Mouse (Mus musculus) T-helper 17 cell (primary cell): ENCODE data around the gene B4galnt1.

Experiments used
- in situ Hi-C, 2 experiments: fragments of 300-600 bp; cut with MboI, MseI; formaldehyde crosslinking; loops; 1 replicate in 1 of 2; 2 replicates in 1 of 2; pipeline ENCODE4 v1.15.1; 2025; ENCODE audit warnings: high pct_unique_total_duplicates in 2 of 2

Gene B4galnt1

DNA sequence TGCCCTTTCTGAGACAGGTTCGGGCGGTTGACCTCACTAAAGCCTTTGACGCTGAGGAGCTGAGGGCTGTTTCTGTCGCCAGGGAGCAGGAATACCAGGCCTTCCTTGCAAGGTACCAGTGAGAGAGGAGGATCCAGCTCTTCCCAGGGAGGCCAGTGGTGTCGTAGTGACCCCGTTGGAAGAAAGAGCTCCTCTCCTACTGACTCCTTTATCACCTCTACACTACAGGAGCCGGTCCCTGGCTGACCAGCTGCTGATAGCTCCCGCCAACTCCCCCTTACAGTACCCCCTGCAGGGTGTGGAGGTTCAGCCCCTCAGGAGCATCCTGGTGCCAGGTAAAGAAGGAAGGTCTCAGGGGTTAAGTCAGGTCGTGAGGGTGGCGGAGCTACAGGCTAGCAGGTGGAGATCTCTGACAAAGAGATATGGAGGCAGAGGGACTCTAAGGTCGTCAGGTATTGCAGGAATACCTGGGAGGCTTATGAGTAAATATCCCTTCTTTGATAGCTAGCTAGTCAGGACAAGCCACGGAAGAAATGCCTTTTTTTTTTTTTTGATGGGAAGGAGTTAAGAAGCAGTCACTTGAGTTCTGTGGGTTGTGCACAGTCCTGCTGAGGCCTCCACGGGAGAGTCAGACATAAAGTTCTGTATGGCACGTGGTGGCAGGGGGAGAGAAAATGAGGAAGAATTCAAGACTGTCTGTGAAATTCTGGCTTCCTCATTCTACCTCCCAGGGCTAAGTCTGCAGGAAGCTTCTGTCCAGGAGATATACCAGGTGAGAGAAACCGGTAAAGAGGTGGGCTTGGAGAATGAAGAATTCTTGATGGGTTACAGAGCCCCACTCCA, 2.0 kb downstream of the B4galnt1 start:
- in situ Hi-C loops = loop anchor here (5.0 kb wide), 2 partner anchors 45 to 55 kb away; partner anchors contain the start of gene Os9 (in 1 of the 2)

DNA sequence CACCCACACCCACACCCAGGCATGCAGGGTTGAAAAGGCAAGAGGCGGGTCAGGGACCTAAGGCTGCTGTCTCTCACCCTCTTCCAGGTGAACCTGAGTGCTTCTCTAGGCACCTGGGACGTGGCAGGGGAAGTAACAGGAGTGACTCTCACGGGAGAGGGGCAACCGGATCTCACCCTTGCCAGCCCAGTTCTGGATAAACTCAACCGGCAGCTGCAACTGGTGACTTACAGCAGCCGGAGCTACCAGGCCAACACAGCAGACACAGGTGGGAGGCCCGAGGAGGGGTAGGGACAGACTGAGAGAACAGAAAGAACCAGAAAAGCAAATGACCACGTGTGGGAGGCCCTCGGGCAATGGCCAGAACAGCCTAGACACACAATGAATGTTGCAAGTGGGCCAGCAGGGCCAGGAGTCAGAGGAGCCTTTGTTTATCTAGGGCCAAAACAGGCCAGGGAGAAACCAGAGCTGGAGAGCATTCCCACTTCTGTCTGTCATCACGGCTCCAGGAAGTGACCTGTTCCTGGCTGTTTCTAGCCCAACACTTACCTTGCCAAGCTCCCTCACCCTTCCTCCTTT, 2.7 kb downstream of the B4galnt1 start:
- in situ Hi-C loops = loop anchor here (5.0 kb wide), 2 partner anchors 45 to 55 kb away; partner anchors contain the start of gene Os9 (in 1 of the 2)

DNA sequence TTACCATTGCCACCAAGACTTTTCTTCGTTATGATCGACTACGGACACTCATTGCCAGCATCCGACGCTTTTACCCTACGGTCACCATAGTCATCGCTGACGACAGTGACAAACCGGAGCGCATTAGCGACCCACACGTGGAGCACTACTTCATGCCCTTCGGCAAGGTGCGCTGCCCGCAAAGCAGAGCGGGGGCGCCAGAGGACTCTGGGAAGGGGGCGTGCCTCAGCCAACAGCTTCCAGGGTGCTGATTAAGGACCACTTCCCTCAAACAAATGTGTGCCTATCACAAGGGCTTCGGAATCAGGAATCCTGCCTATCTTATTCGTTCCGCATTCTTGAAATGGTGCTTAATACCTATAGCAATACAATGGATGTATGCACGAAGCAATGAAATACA, 5.0 kb downstream of the B4galnt1 start:
- in situ Hi-C loops = loop anchor here in 1 of 2 experiments (5.0 kb wide), 1 partner anchor 93 kb away; the partner anchor contains the start of gene Agap2

DNA sequence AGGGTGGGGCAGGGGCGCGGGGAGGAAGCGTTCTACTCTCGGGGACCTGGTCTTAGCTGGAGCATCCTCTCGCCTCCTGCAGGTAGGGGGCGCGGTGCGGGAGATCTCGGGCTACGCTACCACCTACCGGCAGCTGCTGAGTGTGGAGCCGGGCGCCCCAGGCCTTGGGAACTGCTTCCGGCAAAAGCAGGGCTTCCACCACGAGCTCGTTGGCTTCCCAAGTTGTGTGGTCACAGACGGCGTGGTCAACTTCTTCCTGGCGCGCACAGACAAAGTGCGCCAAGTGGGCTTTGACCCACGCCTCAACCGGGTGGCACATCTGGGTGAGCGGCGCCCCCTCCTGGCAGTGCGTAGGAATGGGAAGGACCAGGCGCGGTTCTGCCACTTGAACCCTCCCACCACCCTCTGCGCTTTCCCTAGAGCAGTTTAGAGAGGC, 5.8 kb downstream of the B4galnt1 start:
- in situ Hi-C loops = loop anchor here in 1 of 2 experiments (5.0 kb wide), 1 partner anchor 94 kb away; the partner anchor contains the start of gene Agap2

DNA sequence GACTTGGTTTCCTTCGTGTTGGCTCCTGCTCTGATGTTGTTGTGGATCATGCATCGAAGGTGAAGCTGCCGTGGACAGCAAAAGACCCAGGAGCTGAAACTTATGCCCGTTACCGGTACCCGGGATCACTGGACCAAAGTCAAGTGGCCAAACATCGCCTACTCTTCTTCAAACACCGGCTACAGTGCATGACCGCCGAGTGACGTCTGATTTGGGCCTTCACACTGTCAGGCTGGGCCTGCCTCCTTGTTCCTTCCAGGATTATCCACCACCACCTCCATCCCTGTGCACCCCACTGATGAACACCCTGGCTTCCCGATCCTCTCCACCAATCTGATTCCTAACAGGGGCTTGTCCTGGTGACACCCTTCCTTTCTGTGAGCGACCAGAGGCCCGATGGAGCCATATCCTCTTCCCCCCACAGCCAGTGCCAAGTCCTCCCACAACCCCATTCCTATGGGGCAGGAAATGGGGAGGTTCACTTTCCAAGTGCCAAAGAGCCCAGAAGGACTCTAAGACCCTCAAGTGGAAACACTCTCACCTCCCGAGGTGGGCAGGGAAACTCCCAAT, 6.7 kb downstream of the B4galnt1 start:
- in situ Hi-C loops = loop anchor here in 1 of 2 experiments (5.0 kb wide), 1 partner anchor 94 kb away; the partner anchor contains the start of gene Agap2

DNA sequence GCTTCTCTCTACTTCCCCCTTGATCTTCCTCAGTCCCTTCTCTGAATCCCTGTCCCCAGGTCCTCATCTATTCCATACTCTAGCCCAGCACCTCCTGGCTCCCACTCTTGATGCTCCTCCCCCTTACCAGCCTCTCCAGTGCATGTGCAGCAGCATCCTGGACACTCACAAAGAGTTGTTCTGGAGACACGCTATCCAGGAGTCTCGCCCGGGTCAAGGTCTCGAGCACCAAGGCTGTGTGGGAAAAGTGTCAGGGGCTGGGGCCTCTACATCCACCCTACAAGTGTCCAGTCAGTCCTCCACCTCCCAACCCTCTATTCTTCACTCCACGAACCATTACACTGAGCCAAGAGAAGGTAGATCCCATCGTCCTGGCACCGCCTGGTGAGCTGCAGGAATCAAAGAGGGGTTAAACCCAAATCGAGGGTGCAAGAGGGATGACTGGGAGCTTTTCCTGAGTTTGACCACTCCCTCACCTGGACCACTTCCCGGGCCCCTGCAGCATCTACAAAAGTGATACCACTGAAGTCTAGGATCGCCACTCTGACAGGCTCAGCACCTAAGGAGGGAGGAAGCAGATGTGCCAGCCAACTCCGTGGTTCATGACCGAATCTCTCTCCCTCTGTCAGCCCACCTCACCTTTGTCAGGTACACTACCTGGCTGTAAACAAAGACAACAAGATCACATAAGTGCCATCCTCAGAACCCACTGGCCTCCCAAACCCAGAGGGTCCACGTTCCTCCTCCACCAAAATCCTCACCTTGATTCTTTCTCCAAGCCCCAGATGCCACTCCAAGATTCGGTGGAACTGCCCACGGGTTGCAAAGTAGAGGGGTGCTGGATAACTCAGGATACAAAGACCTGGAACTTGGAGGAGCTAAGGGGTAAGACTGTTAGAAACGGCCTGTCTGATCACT, 8.4 kb downstream of the B4galnt1 start:
- in situ Hi-C loops = loop anchor here in 1 of 2 experiments (5.0 kb wide), 1 partner anchor 96 kb away; the partner anchor contains the start of gene Agap2

DNA sequence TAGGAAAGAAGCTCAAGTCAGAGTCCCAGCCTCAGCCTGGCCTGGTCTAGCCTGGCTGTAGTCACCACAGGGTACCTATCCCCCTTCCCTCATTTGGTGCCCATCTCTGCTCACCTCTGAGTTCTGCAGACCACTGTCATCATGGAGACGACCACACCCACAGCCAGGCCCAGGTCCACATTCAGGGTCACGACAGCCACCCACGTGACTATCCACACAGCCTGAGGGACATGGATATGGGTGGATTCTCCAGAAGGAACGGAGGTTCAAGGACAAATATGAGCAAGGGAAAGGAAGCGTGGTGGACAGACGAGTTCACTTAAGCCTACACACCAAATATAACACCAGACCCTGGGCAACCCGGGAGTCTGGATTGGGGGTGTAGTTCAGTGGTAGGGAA, 9.1 kb downstream of the B4galnt1 start:
- in situ Hi-C loops = loop anchor here in 1 of 2 experiments (5.0 kb wide), 1 partner anchor 97 kb away; the partner anchor contains the start of gene Agap2

DNA sequence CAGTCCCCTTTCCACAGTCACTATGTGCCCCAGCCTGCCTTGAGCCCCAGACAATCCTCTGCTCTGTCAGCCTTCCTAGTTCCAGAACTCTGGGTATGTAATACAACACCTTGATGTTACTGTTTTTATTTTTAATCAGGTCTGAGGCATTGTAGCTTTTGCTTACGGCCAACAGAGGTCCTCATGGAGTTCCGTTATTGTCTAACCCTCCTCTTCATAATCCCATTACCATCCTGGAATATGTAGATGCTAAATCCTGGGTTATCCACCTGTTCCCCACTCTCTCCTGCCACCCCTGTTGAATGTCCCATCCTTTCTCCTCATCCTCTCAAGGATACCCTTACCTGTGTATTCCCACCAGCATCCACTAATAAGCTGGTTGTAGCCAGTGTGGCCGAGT, 11.2 kb downstream of the B4galnt1 start:
- in situ Hi-C loops = loop anchor here (5.0 kb wide), 1 partner anchor 56 kb away; no protein-coding TSS in a partner anchor

DNA sequence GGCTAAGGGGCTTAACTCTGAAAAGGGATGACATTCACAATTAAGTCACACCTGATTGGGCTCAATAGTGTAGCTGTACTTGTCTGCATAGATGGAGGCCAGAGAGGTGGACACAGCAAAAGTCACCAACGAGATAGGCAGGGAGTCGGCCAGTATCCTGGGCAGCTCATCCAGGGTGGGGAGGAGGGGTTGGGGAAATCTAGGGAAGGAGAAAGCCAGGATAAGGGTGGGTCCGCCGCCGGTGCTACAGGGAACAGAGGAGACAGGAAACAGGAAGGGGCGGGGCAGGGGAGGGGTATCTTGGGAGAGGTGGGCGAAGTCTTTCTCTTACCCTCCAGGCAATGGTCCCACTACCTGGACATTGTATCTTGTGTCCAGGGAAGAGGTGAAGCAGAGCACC, 11.7 kb downstream of the B4galnt1 start:
- in situ Hi-C loops = loop anchor here (5.0 kb wide), 1 partner anchor 56 kb away; no protein-coding TSS in a partner anchor

DNA sequence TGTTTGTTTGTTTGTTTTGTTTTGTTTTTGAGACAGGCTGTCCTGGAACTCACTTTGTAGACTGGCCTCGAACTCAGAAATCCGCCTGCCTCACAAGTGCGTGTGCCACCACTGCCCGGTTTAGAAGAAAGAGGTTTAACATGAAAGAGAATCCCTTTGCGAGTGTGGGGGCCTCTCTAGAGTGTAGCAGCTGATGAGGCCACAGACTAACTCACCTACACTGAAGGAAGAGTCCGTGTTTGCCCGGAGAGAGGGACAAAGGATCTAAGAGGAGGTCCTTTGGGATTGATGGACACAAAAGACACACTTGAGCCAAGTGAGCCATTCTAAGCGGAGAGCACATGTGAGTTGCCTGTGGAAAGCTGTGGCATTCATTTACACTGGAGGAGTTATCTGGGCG, 12.2 kb downstream of the B4galnt1 start:
- in situ Hi-C loops = loop anchor here (5.0 kb wide), 1 partner anchor 55 kb away; no protein-coding TSS in a partner anchor

DNA sequence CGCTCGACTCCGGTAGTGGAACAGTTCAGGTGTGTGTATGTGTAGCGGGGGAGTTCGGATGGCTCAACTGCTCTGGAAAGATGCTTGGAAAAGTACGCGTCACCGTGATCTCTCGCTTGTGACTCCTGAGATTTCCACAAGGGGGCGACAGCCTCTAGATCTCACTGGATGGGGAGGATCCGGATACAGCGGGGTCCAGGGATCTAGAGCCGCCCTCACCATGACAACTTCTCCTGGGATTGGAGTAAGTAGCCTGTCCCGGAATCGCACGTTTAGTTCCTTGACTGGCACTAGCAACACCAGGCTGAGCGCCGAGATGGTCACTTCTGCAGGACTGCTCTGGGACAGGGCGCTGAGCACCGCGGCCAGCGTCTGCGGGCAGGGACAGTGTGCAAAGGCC, 12.7 kb downstream of the B4galnt1 start:
- in situ Hi-C loops = loop anchor here (5.0 kb wide), 1 partner anchor 55 kb away; no protein-coding TSS in a partner anchor

DNA sequence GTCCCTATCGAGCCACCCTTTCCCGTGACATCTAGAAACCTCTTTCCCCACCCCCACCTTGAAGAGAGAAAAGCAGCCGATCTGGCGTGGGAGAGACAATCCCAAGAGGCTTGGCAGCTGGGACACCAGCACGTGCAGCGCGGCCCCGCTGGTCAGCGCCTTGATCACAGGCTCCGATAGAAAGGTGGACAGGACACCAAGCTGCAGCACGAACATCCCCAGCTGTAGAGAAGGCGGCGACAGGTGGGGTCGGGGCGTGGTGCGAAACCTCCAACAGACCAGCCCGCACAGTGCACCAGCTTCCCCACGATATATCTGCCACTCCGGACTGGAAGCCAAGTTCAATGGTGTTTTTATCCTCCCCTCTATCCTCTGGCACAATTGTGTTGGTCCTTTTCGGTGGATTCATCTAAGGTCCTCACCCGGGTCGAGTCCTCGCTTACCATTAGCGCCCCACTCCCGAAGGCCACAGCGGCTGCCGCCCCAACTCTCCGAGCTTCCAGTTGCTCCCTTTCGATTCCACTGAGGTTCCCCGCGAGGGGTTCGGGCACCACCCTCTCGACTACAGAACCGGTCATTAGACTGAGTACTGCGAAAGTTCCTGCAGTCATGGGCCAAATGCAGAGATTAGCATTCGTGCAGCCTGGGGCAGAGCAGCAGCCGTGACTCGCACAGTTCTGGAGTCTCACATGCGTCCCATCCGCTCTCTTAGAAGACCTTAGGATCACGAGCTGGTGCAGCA, 13.4 kb downstream of the B4galnt1 start:
- in situ Hi-C loops = loop anchor here (5.0 kb wide), 1 partner anchor 54 kb away; no protein-coding TSS in a partner anchor

DNA sequence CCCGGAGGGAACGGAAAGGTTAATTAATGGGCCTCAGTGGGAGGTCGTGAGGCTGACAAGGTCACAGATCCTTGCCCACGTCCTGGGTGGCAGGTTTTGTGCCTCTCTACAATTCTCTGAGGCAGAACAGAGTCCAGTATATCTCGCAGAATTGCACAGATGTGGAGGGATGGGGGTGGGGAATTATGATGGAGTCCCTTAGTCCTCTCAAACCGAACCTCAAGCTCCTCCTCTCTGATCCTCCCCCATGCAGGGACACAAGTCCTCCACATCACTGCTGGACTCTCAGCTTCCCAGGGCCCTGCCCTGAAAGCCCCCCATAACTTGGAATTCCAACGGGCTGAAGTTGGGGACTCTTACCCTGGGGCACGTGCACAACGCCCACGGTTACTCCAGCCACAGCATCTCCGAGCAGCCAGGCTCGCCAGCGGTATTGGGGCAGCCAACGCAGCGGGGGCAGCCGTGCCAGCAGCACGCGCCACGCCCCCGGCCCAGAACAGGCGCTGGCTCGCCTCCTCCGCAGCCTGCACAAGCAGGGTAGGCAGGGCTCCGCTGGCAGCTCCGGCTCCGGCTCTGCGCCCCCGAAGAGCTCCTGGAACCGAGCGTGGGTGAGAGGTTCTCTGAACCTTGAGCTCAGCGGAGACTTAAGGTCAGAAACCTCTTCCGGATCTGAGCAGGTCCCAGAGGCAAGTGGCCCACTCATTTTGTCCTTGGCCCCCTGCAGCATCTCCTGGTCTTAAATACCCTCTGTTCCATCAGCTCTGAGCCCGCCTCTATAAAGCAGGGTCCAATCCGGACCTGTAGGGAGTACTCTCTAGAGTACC, 15.1 kb downstream of the B4galnt1 start, which contains the start of gene Slc26a10:
Gene Slc26a10, minus strand, starts transcription at position 775 of the 824 bp plus-strand sequence.
- in situ Hi-C loops = loop anchor here (5.0 to 10.0 kb wide), 3 partner anchors 52 to 155 kb away; partner anchors contain the start of gene Mars (in 1 of the 2)

DNA sequence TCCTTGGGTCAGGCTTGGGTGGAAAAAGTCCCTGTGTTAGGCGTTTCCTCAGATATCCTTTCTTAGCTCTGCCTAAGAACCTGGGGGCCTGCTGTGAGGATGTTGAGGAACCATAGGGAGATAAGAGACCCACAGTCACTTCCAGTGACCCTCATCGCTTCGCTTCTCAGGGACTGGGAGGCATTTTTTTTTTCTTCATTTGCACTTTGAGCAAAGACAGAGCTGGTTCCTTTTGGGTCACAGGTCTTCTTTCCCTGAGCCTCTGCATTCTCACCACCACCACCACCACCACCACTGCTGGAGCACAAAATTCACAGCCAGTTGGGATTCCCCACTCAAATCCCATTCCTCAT, 15.6 kb downstream of the B4galnt1 start:
- in situ Hi-C loops = loop anchor here (5.0 to 10.0 kb wide), 2 partner anchors 132 to 154 kb away; partner anchors contain the start of gene Mars (in 1 of the 2)

DNA sequence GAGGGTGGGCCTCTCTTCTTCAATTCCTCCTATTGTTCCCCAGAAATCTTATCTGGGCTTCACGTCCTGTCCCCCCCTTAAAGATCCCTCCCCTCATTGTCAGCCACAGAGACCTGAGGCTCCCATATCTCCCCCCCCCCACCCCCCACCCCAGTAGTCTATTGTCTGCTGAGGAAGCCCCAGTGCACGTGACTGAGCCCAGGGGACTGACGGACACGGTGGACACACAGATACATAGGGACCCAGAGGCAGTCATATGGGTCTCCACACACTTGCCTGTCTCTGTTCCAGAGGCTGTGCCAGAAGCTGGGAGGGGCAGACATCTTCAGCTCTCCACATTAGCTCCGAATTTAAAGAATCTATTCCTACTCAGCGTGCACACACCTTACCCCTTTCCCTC, 16.5 kb downstream of the B4galnt1 start:
- in situ Hi-C loops = loop anchor here (5.0 to 10.0 kb wide), 2 partner anchors 131 to 153 kb away; partner anchors contain the start of gene Mars (in 1 of the 2)

DNA sequence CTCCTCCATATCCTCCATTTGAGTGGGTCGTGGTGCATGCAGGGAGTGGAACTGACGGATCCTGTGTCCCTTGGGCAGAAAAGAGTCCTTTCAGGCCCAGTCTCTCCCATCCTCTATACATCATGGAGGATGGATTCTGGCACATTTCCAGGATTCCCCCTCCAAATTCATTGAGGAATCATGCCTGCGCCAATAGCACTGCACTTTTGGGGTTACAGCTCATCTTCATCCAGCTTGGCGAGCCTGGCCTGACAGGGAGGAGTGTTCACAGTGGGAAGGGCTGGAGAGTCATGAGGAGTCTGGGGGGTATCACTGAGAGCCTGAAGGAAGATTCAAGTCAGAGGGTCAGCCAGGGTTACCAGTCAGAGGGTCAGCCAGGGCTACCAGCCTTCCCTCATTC, 17.6 kb downstream of the B4galnt1 start:
- in situ Hi-C loops = loop anchor here (5.0 to 10.0 kb wide), 2 partner anchors 130 to 152 kb away; partner anchors contain the start of gene Mars (in 1 of the 2)

DNA sequence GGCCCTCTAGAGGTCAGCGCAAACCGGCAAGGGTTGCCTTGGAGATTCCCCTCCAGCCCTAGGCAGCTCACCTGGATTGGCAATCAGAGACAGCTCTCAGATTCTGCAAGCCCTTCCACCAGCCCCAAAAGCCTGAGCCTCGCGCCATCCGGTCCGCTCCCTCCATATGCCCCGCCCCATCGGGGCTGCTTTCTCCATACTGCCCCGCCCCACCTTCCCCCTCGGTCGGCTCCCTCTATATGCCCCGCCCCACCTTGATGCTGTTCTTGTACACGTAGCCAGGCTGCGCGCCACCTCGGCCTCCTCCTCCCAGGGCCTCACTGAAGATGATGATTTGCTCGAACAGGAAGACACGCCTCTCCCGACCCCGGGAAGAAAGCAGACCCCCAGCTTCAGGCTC, 18.7 kb downstream of the B4galnt1 start:
- in situ Hi-C loops = loop anchor here (5.0 to 10.0 kb wide), 2 partner anchors 129 to 151 kb away; partner anchors contain the start of gene Mars (in 1 of the 2)

DNA sequence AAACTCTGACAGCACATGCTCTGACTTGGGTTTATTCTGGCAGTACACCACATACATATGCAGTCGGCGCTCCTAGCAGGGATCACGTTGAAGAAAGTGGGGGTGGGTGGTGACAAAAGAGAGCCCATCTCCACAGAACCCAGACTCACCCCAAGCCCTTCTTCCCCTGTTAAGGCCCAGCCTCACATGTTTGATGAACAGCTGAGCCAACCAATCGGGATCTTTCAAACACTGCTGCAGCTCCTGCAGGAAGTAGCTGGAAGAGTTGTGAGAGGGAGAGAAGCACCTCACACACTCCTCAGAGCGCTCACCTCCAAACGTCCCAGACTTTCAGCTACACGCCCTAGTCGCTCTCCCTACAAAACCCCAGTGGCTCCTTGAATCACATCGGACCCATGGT, 20.1 kb downstream of the B4galnt1 start:
- in situ Hi-C loops = loop anchor here (5.0 to 10.0 kb wide), 2 partner anchors 147 to 150 kb away; no protein-coding TSS in a partner anchor
